Mouse (Mus musculus): ENCODE data around the gene Nr2f6.
"Not testable (repeated sequence)": the region's sequence is repeated elsewhere in the genome, so short reads cannot be mapped to it uniquely, and the experiment has no call there.

The Nr2f6 gene

DNA sequence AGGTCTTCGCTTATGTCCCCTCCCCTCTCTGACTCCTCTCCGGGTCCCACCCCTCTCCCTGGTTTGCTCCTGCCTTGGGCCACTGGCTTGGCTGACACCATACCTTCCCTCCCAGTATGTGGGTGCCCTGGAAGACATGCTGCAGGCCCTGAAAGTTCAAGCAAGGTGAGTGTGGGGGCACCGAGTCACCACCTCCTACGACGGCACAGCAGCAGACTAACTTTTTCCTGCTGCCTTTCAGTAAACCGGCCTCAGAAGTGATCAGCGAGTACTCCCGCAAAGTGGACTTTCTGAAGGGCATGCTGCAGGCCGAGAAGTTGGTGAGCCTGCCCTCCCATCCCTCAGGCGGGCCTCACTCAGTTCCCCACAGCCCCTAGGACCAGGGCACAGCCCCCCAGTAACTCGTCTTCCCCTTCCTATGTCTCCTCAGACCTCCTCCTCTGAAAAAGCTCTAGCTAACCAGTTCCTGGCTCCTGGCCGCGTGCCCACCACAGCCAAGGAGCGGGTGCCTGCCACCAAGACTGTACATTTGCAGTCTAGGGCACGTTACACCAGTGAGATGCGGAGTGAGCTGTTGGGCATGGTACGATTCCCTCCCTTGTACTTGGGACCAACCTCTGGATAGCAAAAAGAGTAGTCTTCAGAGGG lies 14.1 kb downstream of the Nr2f6 start:
- no peak for DNase-seq (ENCODE audit: low read depth, low spot score)

DNA sequence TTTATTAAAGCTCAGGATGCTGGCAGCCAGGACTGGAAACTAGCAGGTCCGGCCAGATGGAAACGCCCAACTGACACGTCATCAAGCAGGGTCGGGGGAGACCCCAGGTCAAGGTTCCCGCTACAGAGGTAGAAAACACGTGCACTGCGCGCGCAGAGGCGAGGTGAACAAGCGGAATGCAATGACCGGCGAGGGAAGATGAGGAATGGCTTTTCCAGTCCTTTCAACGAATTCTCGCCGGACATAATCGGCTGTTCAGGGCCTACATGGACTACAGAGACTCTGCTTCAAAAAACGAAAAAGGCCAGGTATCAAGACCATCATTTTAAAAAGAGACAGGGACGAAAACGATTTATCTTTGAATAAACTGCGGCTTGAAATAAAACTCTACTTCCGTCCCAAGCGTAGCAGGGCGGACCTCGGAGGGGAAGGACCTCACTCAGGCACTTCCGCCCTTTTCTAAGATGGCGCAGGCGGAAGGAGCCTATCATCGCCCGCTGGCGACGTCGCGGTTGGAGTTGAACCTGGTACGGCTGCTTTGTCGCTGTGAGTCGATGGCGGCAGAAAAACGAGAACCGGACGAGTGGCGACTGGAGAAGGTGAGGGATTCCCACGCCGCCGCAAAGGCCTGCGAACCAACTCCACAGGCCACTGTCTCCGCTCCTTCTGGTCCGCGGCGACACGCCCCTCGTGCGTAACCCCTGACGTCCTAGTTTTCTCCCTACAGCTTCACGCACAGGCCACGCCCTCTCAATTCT lies 14.8 kb downstream of the Nr2f6 start, which contains the start of gene Use1:
Gene Use1 (plus strand): TSS at position 78 of the 758 bp plus-strand sequence.
- peak; percentile 84 for DNase-seq (ENCODE audit: low read depth, low spot score)

DNA sequence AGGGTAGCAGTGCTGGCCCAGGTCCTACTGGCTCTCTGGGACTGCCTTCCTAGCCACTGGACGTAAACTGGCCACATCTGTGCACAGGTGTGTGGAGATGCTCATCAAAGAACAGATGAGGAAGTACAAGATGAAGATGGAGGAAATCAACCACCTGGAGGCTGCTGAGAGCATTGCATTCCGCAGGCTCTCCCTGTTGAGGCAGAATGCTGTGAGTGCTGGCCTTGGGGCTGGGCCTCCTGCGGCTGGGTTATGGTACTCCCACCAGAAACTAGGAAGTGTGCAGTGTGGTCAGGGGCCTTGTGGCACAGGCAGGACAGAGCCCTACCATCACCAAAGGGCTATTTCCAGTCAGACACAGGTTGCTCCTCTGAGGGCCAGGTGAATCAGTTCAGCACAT lies 23.7 kb downstream of the Nr2f6 start:
- no peak for DNase-seq (ENCODE audit: low read depth, low spot score)

DNA sequence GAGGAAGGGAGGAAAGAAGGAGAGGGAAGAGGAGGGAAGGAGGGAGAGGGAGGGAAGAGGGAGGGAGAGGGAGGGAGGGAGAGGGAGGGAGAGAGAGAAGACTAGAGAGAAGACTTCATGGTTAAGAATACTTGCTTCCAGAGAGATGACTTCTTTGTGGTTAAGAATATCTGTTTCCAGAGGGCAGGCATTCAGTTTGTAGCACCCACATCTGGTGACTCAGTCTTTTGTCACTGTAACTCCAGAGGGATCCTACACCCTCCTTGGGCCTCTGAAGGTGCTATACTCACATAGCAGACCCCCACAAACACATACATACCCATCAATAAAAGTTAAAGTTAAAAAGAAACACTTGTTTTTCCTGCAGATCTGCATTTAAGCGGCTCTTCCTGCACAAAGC lies 30.2 kb downstream of the Nr2f6 start:
- DNase-seq (ENCODE audit: low read depth, low spot score): no peak

DNA sequence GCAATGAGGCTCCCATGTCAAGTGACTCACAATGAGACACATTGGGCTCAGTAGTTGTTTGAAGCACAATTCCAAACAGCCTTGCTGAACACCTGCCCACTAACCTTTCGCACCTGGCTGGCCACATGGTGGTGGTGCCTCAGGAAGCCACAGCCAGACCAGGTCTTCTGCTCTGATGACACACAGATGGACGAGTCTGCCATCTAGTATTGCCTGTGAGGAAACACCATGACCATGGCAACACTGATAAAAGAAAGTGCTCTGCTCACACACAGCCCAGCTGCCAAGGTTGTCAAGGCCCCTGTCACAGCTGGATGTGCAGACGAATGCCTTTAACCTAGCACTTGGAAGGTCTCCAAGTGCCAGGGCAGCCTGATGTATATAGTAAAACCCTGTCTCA lies 30.6 kb downstream of the Nr2f6 start:
- no peak for DNase-seq (ENCODE audit: low read depth, low spot score)

DNA sequence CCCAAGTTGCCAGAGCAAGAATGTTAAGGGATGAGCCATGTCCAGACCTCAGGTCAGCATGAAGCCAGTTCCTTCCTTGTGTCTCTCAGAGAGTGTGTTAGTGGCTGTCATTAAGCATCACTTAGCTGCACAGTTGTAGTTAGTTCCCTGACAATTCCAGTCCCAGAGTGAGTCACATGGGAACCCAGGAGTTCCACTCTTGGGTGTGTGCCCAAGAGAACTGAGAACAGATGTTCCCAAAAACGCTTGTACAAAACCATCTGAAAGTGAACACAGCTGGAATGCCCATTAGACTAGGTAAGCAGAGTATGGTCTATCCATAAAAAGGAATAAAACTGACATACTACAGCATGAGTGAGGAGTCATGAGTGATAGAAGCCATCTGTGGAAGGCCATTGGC lies 35.2 kb downstream of the Nr2f6 start:
- no peak for DNase-seq (ENCODE audit: low read depth, low spot score)

DNA sequence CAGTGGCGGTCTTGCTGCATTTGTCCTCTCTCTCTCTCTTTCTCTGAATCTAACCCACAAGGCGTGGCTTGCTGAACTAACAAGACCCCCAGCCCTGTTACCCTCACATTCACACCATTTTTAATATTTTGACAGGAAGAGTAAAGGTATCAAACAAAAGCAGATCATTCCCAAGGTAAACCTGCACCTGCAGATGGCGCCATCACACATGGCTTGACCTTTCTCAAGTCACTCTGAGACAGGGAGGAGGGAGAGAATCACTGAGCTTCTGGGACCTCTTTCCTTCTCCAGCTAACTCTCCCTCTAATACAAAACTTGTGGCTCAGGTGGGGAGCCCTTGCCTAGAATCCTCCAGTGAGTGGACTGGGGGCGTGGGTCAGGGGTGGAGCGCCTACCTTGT lies 41.1 kb downstream of the Nr2f6 start:
- no peak for DNase-seq (ENCODE audit: low read depth, low spot score)

DNA sequence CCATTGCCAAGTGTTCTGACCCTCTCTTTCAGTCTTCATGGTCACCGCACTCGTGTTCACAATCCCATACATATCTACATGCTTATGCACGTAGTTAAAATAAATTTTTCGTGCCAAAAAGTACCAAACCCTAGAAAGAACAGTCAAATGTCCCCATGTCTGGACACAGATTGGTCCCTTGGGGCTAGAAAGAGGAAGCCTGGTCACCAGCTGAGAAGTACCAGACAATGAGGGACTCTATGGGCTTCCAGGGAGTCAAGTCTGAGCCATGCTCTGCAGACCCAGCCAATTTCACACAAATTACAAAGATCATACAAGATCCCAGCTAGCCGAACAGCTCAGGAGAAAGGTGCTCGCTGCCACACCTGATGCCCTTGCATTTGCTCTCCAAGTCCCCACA lies 43.9 kb downstream of the Nr2f6 start:
- DNase-seq (ENCODE audit: low read depth, low spot score): not testable (repeated sequence)

DNA sequence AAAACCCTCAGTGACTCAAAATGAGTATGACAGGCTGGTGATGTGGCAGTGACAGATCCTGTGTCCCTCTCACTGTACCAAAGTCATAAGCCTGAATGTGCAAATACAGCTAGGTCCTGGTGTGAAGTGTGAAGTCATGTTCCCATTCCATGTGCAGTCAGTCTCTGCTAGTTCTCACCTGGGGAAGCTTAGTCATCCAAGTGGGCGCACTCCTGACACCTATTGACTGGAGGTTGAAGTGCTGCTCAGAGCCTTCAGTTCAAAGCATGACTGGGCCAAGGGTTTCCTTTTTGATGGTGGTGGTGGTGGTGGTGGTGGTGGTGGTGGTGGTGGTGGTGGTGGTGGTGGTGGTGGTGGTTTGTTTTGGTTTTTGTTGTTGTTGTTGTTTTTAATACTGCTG lies 56.9 kb downstream of the Nr2f6 start:
- DNase-seq (ENCODE audit: low read depth, low spot score): no peak

Measured in c-Kit-negative CD71-positive TER-119-positive erythroid progenitor cells, embryonic 14.5 days (primary cell).